Mouse (Mus musculus): ENCODE data around the gene Col4a6. TPM values are rescaled to one million over a fixed set of nuclear protein-coding genes. Genes with fewer than 3 reads are reported as not detected.

Gene Col4a6
- polyA plus RNA-seq, 1 experiment from 2014 or later = 3.4 TPM

DNA sequence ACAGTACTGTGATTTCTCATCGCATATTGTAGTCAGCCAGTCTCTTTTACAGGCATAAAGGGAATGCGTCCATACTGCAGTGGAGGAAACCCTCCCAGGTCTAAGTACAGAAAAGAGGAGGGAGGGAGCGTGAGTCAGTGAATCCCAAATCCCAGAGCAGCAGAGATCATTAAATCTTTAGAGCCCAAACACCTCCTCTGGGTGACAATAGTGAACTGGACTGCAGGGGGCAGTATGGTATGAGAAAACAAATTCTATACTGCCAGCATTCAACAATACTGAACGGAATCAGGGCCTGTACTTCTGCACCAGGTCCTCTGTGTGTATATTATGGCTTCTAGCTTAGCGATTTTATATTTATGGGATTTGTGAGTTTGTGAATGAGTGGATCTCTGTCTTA lies 261.1 kb downstream of the Col4a6 start:
- ATAC-seq = no peak
- H3K27me3 ChIP-seq (replicated peaks) = no peaks in the 10 kb centered on the region
- H3K4me3 ChIP-seq (replicated peaks) = no peak overlapping the region
- no peak overlapping the region for H3K9ac ChIP-seq
- no peaks in the 10 kb centered on the region for H3K9me3 ChIP-seq
- H3K4me1 ChIP-seq (replicated peaks) = no peaks in the 10 kb centered on the region
- no peak overlapping the region for H3K4me2 ChIP-seq (replicated peaks)
- H3K36me3 ChIP-seq = no peaks in the 10 kb centered on the region
- WGBS = 49% methylated on average over 5 of the region's 5 CpGs
- no peak overlapping the region for H3K27ac ChIP-seq

DNA sequence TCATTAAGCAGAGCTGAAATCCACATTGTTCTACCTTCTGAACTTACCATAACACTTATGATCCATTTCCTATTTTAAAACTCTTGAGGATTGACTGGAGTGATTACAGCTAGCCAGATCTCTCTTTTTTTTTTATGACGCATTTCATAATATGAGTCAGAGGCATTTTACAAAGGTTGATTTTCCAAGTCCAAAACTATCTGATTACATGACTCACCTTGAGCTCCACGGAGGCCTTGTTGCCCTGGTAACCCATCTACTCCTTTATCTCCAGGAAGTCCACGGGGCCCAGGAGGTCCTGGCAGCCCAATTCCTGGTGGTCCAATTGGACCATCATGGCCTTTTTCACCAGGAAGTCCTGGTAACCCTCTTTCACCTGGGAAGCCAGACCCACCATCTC lies 274.9 kb downstream of the Col4a6 start:
- no peaks in the 10 kb centered on the region; the same call in 1 of the 2 replicates for H3K27me3 ChIP-seq (replicated peaks)
- no peak overlapping the region for H3K27ac ChIP-seq
- H3K9me3 ChIP-seq = no peaks in the 10 kb centered on the region
- WGBS = 70% methylated on average over 3 of the region's 3 CpGs
- ATAC-seq = no peak
- H3K4me2 ChIP-seq (replicated peaks) = no peak overlapping the region
- no peak overlapping the region for H3K9ac ChIP-seq
- H3K36me3 ChIP-seq = no peaks in the 10 kb centered on the region
- H3K4me1 ChIP-seq (replicated peaks) = no peaks in the 10 kb centered on the region
- no peak overlapping the region for H3K4me3 ChIP-seq (replicated peaks)

DNA sequence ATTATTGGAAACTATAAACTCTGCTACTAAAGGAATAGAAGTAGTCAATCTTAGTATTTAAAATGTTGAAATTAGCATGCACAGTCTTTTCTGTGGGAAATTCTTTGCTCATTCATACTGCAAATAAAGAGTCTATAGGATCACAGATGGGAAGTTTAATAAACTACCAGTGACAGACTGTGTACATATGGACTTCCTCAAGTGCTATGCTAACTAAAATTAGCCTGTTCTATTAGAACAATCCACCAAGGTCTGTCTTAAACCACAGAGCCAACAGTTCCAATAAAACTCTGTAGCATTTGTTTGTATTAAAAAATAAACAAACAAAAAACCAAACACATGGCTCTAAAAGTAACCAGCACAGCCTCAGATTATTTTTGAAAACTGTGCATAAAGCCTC lies 278.8 kb downstream of the Col4a6 start:
- 0 out of 2 replicates have a peak, but pooled peaks have one; percentile 23 for ATAC-seq
- Histone ChIP-seq H3K4me2 (replicated peaks) (no peak overlapping the region), H3K9ac (no peak overlapping the region), H3K36me3 (no peaks in the 10 kb centered on the region), H3K4me3 (replicated peaks) (no peak overlapping the region), H3K9me3 (no peaks in the 10 kb centered on the region), H3K27ac (no peak overlapping the region), H3K4me1 (replicated peaks) (no peaks in the 10 kb centered on the region), H3K27me3 (replicated peaks) (peaks cover 8% of the 10 kb centered on the region; the same call in 1 of the 2 replicates)

DNA sequence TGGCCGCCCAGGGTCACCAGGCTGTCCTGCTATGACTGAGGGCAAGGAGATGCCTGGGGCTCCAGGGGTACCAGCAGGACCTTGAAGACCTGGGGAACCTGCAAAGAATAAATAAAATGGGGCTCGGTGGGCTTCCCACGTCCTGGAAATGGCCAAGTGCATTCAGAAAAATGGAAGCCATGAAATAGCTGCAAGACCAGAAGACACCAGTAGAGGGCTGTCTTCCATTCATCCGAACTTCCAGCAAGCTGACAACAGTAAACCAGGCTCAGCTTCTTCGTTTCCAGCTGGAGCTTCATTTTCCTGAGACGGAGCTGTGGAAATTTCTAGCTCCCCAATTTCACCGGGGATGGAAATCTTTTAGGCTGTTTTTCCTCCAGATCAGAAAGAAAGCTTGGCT lies 298.5 kb downstream of the Col4a6 start:
- Histone ChIP-seq H3K36me3 (no peaks in the 10 kb centered on the region), H3K9ac (no peak overlapping the region), H3K4me2 (replicated peaks) (no peak overlapping the region), H3K4me1 (replicated peaks) (no peaks in the 10 kb centered on the region), H3K27ac (no peak overlapping the region), H3K27me3 (replicated peaks) (no peaks in the 10 kb centered on the region), H3K4me3 (replicated peaks) (no peak overlapping the region), H3K9me3 (no peaks in the 10 kb centered on the region)
- ATAC-seq = no peak
- WGBS = 42% methylated on average over 7 of the region's 7 CpGs

DNA sequence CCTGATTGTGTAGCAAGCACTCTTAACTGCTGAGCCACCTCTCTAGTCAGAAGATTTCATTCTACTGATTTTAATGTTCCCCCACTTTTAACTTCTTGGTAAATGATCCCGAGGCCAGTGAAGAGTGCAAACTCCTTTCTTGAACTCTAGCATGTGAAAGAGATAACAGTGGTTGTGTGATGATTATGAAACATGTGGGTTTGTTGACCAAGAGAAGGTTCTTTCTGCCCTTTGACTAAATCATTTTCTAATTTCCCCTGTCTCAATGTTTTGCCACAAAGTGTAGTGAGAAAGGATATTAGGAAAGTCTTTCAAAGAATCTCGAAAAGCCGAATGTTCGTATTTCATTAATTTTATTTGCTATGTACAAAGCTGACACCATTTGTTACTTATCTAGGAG lies 308.8 kb downstream of the Col4a6 start:
- H3K4me1 ChIP-seq (replicated peaks) = no peaks in the 10 kb centered on the region
- H3K9me3 ChIP-seq = no peaks in the 10 kb centered on the region
- H3K36me3 ChIP-seq = no peaks in the 10 kb centered on the region
- H3K4me2 ChIP-seq (replicated peaks) = no peak overlapping the region
- ATAC-seq = no peak
- 89% methylated on average over 4 of the region's 4 CpGs for WGBS
- H3K27ac ChIP-seq = no peak overlapping the region
- no peak overlapping the region for H3K4me3 ChIP-seq (replicated peaks)
- peaks cover 5% of the 10 kb centered on the region; the same call in 1 of the 2 replicates for H3K27me3 ChIP-seq (replicated peaks)
- H3K9ac ChIP-seq = no peak overlapping the region

DNA sequence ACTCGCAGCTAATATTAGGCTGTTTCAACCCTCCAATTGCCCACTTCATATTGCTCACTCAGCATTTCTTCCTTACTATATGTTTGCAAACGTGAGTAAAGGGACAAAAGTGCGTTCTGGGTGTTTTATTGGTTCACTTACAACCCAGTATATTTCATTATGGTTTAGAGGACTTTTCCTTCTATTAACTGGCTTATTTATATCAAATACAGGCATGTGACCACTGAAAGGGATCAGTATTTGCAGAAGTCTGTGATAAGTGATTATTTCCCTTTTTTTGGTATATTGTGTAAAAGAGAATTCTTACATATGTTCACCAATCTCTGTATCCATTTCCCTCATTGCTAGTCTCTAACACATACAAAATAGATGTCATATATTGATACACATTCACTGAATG lies 313.5 kb downstream of the Col4a6 start:
- H3K9me3 ChIP-seq = no peaks in the 10 kb centered on the region
- H3K27ac ChIP-seq = no peak overlapping the region
- WGBS = 73% methylated on average over 3 of the region's 3 CpGs
- no peaks in the 10 kb centered on the region for H3K36me3 ChIP-seq
- H3K9ac ChIP-seq = no peak overlapping the region
- no peaks in the 10 kb centered on the region for H3K4me1 ChIP-seq (replicated peaks)
- ATAC-seq = no peak
- H3K4me3 ChIP-seq (replicated peaks) = no peak overlapping the region
- no peaks in the 10 kb centered on the region for H3K27me3 ChIP-seq (replicated peaks)
- no peak overlapping the region for H3K4me2 ChIP-seq (replicated peaks)

DNA sequence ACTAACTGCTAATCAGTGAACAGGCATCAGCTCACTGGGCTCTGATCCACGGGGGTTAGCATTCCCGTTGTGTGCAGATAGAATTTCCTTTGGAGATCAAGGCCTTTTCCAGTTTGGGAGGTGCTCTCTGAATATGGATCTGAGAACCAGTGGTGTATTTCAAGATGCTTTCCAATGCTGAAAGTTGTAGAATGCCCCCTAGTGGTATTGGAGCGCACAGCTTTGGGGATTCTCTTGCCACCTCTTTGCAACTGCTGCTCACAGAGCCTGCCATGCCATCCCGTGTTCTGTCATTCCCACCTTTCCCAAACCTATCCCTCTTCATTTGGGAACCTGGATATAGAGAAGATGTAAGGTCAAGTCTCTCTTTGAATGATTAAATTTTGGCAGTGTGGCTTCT lies 315.7 kb downstream of the Col4a6 start:
- no peak for ATAC-seq
- 49% methylated on average over 4 of the region's 4 CpGs for WGBS

DNA sequence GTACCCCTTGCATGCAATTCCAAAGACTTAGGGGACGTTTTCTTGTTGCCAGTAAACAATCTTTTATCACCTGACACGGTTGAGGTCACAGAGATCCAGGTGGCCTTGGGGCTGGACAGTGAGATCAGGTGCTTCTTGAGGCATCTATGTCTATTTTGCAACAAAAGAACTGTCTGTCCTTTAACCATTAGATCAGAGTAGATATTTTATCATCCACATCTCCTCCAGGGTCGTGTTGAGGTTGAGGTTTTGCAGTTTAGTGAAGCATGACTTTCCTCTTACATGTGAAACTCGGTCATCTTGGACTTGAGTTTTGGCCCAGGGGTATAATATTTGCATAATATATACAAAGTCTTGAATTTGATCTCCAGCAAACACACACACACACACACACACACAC lies 316.2 kb downstream of the Col4a6 start:
- no peak for ATAC-seq
- Histone ChIP-seq H3K27ac (no peak overlapping the region), H3K36me3 (no peaks in the 10 kb centered on the region), H3K4me1 (replicated peaks) (no peaks in the 10 kb centered on the region), H3K9ac (no peak overlapping the region), H3K4me2 (replicated peaks) (no peak overlapping the region), H3K4me3 (replicated peaks) (no peak overlapping the region), H3K9me3 (no peaks in the 10 kb centered on the region), H3K27me3 (replicated peaks) (no peaks in the 10 kb centered on the region)
- 59% methylated on average over 4 of the region's 4 CpGs for WGBS

More for the DNA sequence above, 315.7 kb downstream of the Col4a6 start:
- Histone ChIP-seq H3K4me3 (replicated peaks) (no peak overlapping the region), H3K36me3 (no peaks in the 10 kb centered on the region), H3K9ac (no peak overlapping the region), H3K9me3 (no peaks in the 10 kb centered on the region), H3K27ac (no peak overlapping the region), H3K4me1 (replicated peaks) (no peaks in the 10 kb centered on the region), H3K27me3 (replicated peaks) (no peaks in the 10 kb centered on the region), H3K4me2 (replicated peaks) (no peak overlapping the region)

DNA sequence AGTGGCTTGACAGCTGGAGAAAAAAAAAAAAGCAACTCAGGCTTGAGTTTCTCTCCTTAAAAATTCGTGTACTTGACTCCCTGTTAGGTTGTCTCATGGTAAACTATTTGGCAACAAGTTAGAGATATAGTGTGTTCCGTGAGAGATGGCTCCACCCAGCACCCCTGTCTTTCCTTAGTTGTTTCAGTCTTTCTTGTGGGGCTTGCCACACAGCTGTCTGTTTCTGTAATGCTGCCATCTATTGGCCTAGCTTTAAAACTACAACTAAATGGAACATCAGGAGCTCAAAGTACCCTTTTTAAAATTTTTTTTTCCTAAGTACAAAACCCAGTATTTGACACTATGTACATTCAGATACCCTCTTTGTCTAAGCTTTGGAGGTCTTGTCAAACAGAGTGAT lies 317.2 kb downstream of the Col4a6 start:
- Histone ChIP-seq H3K27me3 (replicated peaks) (no peaks in the 10 kb centered on the region), H3K4me2 (replicated peaks) (no peak overlapping the region), H3K4me3 (replicated peaks) (no peak overlapping the region), H3K9me3 (no peaks in the 10 kb centered on the region), H3K36me3 (no peaks in the 10 kb centered on the region), H3K27ac (no peak overlapping the region), H3K9ac (no peak overlapping the region), H3K4me1 (replicated peaks) (no peaks in the 10 kb centered on the region)
- ATAC-seq = no peak
- WGBS = 13% methylated on average over 2 of the region's 2 CpGs

DNA sequence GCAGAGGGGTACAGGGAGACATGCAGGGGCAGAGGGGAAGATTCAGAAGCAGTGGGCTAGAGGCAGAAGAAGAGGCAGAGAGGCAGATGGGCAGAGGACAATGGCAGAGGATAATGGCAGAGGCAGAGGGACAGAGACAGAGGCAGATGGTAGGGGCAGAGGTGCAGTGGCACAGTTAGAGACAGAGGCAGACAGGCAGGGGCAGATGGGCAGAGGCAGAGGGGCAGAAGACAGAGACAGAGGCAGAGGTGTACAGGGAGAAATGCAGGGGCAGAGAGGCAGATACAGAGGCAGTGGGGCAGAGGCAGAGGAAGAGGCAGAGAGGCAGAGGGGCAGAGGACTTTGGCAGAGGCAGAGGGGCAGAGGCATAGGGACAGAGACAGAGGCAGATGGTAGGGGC lies 322.7 kb downstream of the Col4a6 start:
- Histone ChIP-seq H3K9me3 (no peaks in the 10 kb centered on the region), H3K27me3 (replicated peaks) (no peaks in the 10 kb centered on the region), H3K4me3 (replicated peaks) (no peak overlapping the region), H3K4me1 (replicated peaks) (no peaks in the 10 kb centered on the region), H3K27ac (no peak overlapping the region), H3K4me2 (replicated peaks) (no peak overlapping the region), H3K9ac (no peak overlapping the region), H3K36me3 (no peaks in the 10 kb centered on the region)
- no peak for ATAC-seq

DNA sequence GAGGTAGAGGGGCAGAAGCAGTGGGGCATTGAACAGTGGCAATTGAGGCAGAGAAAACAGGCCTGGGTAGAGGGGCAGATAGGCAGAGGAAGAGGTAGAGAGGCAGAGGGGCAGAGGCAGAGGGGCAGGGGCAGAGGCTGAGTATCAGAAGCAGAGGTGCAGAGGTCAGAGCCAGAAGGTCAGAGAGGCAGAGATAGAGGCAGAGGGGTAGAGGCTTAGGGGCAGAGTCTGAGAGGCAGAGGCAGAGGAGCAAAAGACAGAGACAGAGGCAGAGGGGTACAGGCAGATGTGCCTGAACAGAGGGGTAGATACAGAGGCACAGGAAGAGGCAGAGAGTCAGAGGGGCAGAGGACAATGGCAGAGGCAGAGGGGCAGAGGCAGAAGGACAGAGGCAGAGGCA lies 323.6 kb downstream of the Col4a6 start:
- no peaks in the 10 kb centered on the region for H3K27me3 ChIP-seq (replicated peaks)
- H3K4me3 ChIP-seq (replicated peaks) = no peak overlapping the region
- no peaks in the 10 kb centered on the region for H3K9me3 ChIP-seq
- no peaks in the 10 kb centered on the region for H3K36me3 ChIP-seq
- H3K4me1 ChIP-seq (replicated peaks) = no peaks in the 10 kb centered on the region
- H3K27ac ChIP-seq = no peak overlapping the region
- no peak; the same call in 1 of the 2 replicates for ATAC-seq
- no peak overlapping the region for H3K4me2 ChIP-seq (replicated peaks)
- no peak overlapping the region for H3K9ac ChIP-seq

DNA sequence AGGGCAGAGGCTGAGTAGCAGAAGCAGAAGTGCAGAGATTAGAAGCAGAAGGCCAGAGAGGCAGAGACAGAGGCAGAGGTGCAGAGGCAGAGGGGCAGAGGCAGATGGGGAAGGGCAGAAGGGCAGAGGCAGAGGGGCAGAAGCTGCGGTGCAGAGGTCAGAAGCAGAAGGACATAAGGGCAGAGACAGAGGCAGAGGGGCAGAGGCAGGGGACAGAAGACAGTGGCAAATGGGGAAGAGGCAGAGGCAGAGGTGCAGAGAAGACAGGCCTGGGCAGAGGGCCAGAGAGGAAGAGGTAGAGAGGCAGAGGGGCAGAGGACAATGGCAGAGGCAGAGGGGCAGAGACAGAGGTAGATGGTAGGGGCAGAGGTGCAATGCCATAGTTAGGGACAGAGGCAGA lies 324.2 kb downstream of the Col4a6 start:
- no peak overlapping the region for H3K4me2 ChIP-seq (replicated peaks)
- H3K36me3 ChIP-seq = no peaks in the 10 kb centered on the region
- H3K4me3 ChIP-seq (replicated peaks) = no peak overlapping the region
- H3K4me1 ChIP-seq (replicated peaks) = no peaks in the 10 kb centered on the region
- no peaks in the 10 kb centered on the region for H3K27me3 ChIP-seq (replicated peaks)
- WGBS = 53% methylated on average over 1 of the region's 1 CpGs
- H3K9ac ChIP-seq = no peak overlapping the region
- no peak for ATAC-seq
- no peak overlapping the region for H3K27ac ChIP-seq
- H3K9me3 ChIP-seq = no peaks in the 10 kb centered on the region

Data from intestine, embryonic 15.5 days (tissue).